Mouse (Mus musculus): Measurements from ENCODE around the gene Pank4. TPM values are rescaled to one million over a fixed set of nuclear protein-coding genes. Genes with fewer than 3 reads are reported as not detected.

Pank4 gene
- polyA plus RNA-seq, 1 experiment from 2014 or later = 30.4 TPM

- TF ChIP-seq CTCF (IDR thresholded peaks at IDR 0.05; ENCODE audit: low read depth) = no peak
- WGBS = 49% methylated on average over 14 of the region's 14 CpGs
- Histone ChIP-seq H3K4me2 (ENCODE audit: low read length) (no peak overlapping the region), H3K9ac (ENCODE audit: low read depth, low read length) (no peak overlapping the region), H3K4me1 (replicated peaks; ENCODE audit: insufficient read depth, low read length) (peaks cover 3% of the 10 kb centered on the region; the same call in 1 of the 2 replicates), H3K36me3 (ENCODE audit: insufficient read depth, low read length) (no peaks in the 10 kb centered on the region), H3K27me3 (ENCODE audit: insufficient read depth, low read length) (peaks cover 18% of the 10 kb centered on the region), H3K27ac (no peak overlapping the region), H3K4me3 (replicated peaks; ENCODE audit: low read depth, low read length) (no peak overlapping the region), H3K9me3 (replicated peaks; ENCODE audit: low read length) (no peaks in the 10 kb centered on the region)
- DNase-seq (ENCODE audit: low spot score) (no peak), ATAC-seq (replicated peaks; ENCODE audit: low FRiP score, low read depth) (no peak)
Observed at GRCm38 (mm10) chr4:154948066-154948939, 15.6 kb upstream of the Pank4 start.

DNA sequence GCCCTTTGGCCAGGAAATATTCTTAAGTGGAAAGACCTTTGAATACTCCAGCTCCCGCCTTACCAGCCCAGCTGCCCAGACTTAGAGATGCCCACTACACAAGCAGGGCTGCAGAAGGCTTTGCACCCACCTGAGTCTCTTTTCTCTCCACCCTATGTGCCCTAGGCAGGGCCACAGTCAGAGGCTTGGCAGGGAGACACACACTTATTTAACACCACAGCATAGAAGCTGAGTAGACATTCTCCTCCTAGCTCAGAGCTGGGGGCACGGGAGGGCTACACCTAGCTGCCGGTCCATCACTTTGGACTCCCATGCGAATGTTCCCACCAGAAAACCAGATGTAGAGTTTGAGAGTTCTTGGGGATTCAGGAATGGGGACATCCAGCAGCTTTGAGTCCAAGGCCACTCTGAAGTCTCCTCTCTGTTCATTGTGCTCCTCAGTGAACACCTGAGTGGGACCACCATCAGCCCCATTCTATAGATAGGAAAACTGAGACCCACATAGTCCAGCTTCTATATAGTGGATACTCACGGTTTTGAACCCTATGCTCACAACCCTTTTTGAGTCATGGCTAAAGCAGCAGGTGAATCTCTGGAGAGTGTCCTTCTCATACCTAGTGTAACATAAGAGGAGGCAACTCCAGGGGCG, 14.9 kb upstream of the Pank4 start:
- DNase-seq (ENCODE audit: low spot score) (no peak), ATAC-seq (replicated peaks; ENCODE audit: low FRiP score, low read depth) (no peak)
- Histone ChIP-seq H3K4me3 (replicated peaks; ENCODE audit: low read depth, low read length) (no peak overlapping the region), H3K27me3 (ENCODE audit: insufficient read depth, low read length) (peaks cover 18% of the 10 kb centered on the region), H3K36me3 (ENCODE audit: insufficient read depth, low read length) (no peaks in the 10 kb centered on the region), H3K4me1 (replicated peaks; ENCODE audit: insufficient read depth, low read length) (peaks cover 3% of the 10 kb centered on the region; the same call in 1 of the 2 replicates), H3K27ac (no peak overlapping the region), H3K4me2 (ENCODE audit: low read length) (no peak overlapping the region), H3K9ac (ENCODE audit: low read depth, low read length) (no peak overlapping the region), H3K9me3 (replicated peaks; ENCODE audit: low read length) (no peaks in the 10 kb centered on the region)
- 69% methylated on average over 6 of the region's 6 CpGs for WGBS
- TF ChIP-seq CTCF (IDR thresholded peaks at IDR 0.05; ENCODE audit: low read depth) = no peak

GRCm38 (mm10) chr4:154949589-154949982, 14.3 kb upstream of the Pank4 start:
- no peak for TF ChIP-seq CTCF (IDR thresholded peaks at IDR 0.05; ENCODE audit: low read depth)
- peaks cover 18% of the 10 kb centered on the region for H3K27me3 ChIP-seq (ENCODE audit: insufficient read depth, low read length)
- H3K36me3 ChIP-seq (ENCODE audit: insufficient read depth, low read length) = no peaks in the 10 kb centered on the region
- H3K4me2 ChIP-seq (ENCODE audit: low read length) = no peak overlapping the region
- H3K4me3 ChIP-seq (replicated peaks; ENCODE audit: low read depth, low read length) = no peak overlapping the region
- peaks cover 3% of the 10 kb centered on the region; the same call in 1 of the 2 replicates for H3K4me1 ChIP-seq (replicated peaks; ENCODE audit: insufficient read depth, low read length)
- ATAC-seq (replicated peaks; ENCODE audit: low FRiP score, low read depth) (no peak), DNase-seq (ENCODE audit: low spot score) (no peak)
- no peak overlapping the region for H3K9ac ChIP-seq (ENCODE audit: low read depth, low read length)
- H3K27ac ChIP-seq = no peak overlapping the region
- no peaks in the 10 kb centered on the region for H3K9me3 ChIP-seq (replicated peaks; ENCODE audit: low read length)
- WGBS = 9% methylated on average over 14 of the region's 16 CpGs

DNA sequence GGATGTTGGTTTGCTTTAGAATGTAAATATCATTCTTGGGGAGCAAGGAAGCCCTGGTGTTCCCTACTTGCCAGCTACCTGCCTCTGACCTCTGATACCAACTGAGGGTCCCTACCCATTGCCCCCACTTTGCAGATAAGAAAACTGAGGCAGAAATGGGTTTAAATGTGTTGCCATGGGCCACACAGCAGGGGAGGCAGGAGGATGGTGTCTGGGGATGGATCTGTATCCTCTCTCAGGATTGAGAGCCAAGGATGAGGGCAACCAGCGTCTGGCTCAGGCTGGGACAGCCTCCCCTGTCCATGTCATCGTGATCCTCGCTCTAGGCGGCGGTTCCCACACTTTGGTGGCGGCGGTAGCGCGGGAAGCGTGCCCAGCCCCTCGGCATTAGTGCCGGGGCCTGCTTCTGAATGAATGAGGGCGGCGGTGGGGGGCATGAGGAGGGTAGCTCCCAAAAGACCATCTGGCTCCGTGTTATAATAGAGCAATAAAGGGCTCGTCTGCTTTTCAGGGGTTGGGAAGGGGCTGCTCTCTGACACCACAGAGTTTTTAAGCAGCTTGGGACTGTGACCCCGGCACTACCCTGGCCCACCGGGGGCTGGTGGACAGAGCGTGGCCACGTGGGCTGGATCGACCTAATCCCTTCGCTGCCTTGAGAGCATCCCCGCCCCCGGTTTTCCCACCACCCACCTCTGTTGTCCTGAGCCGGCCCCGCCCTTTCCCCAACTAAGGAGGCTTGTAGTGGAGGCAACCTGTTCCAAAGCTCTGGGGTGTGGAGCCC, 11.3 kb upstream of the Pank4 start:
- H3K4me3 ChIP-seq (replicated peaks; ENCODE audit: low read depth, low read length) = no peak overlapping the region
- no peak overlapping the region for H3K9ac ChIP-seq (ENCODE audit: low read depth, low read length)
- ATAC-seq (replicated peaks; ENCODE audit: low FRiP score, low read depth) = no peak
- no peak for TF ChIP-seq CTCF (IDR thresholded peaks at IDR 0.05; ENCODE audit: low read depth)
- no peak overlapping the region for H3K27ac ChIP-seq
- H3K4me2 ChIP-seq (ENCODE audit: low read length) = no peak overlapping the region
- 2% methylated on average over 26 of the region's 26 CpGs for WGBS
- no peaks in the 10 kb centered on the region for H3K36me3 ChIP-seq (ENCODE audit: insufficient read depth, low read length)
- H3K9me3 ChIP-seq (replicated peaks; ENCODE audit: low read length) = no peaks in the 10 kb centered on the region
- H3K27me3 ChIP-seq (ENCODE audit: insufficient read depth, low read length) = peaks cover 21% of the 10 kb centered on the region
- peaks cover 3% of the 10 kb centered on the region; the same call in 1 of the 2 replicates for H3K4me1 ChIP-seq (replicated peaks; ENCODE audit: insufficient read depth, low read length)
- DNase-seq (ENCODE audit: low spot score) = no peak

- Histone ChIP-seq H3K9me3 (replicated peaks; ENCODE audit: low read length) (no peaks in the 10 kb centered on the region), H3K9ac (ENCODE audit: low read depth, low read length) (no peak overlapping the region), H3K4me2 (ENCODE audit: low read length) (no peak overlapping the region), H3K36me3 (ENCODE audit: insufficient read depth, low read length) (no peaks in the 10 kb centered on the region), H3K4me1 (replicated peaks; ENCODE audit: insufficient read depth, low read length) (peaks cover 19% of the 10 kb centered on the region), H3K27me3 (ENCODE audit: insufficient read depth, low read length) (peaks cover 41% of the 10 kb centered on the region), H3K27ac (no peak overlapping the region), H3K4me3 (replicated peaks; ENCODE audit: low read depth, low read length) (no peak overlapping the region)
- WGBS = 25% methylated on average over 9 of the region's 9 CpGs
- DNase-seq (ENCODE audit: low spot score) = no peak
- TF ChIP-seq CTCF (IDR thresholded peaks at IDR 0.05; ENCODE audit: low read depth) = no peak
- no peak for ATAC-seq (replicated peaks; ENCODE audit: low FRiP score, low read depth)
Observed at GRCm38 (mm10) chr4:154956604-154957003, 7.3 kb upstream of the Pank4 start.

All from kidney, postnatal 0 days (tissue).